ENCODE assay signal across 32 mouse cellular contexts in the genomic region with DNA sequence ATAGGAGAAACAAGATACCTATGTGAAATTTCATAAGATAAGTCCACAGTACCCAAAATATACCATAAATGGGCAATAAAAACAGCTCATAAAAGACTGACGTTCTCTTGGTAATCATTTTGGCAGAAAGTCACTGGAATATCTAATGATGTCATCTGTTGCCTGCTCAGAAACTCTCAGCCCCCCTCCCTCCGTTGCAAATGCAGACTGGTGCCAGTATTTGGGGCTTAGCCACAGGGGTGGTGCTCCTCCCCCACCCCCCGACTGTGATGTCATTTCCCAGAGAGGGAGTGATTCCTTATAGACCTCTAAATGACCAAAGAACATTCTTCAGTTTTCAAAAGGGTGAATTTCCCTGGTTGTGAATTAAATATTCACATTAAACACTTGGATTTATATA. TPM values are rescaled to one million over a fixed set of nuclear protein-coding genes. Genes with fewer than 3 reads are reported as not detected.
DNase-seq lines count a peak whose midpoint lies in the region; ATAC-seq and TF ChIP-seq lines count a peak whose summit lies in the region.
"Had no signal": no experiment of that assay in that cellular context is flagged by ENCODE, and none has a peak within 500 bp of the region (broad histone marks: within the 10 kb centered on the region; RNA-seq: fewer than 3 reads in every experiment).

No protein-coding gene starts in this region.

- peak; percentile 35 for DNase-seq in forebrain, postnatal 0 days
- peak; percentile 29 for DNase-seq in left cerebral cortex, postnatal 4 days
- no peak for DNase-seq in left cerebral cortex, adult 9 months (ENCODE audit: low spot score in 2 of 2)
- DNase-seq in Muller cell, postnatal 12 days (ENCODE audit: inconsistent ontology term): peak; percentile 37
- peak; percentile 58 for DNase-seq in brain, embryonic 14.5 days (ENCODE audit: low read depth)
- no peak for DNase-seq in spleen, postnatal 4 days (ENCODE audit: low spot score in 2 of 2)
- DNase-seq: adrenal gland, adult 2 months; adrenal gland, postnatal 36 days; cerebellum, adult 2 months; cerebellum, postnatal 25 days; embryo, embryonic 11 days; gastrocnemius, postnatal 25 days; heart, adult 18-20 months; kidney, adult 9 months; kidney, postnatal 10 days; layer of hippocampus, adult 9-11 months; liver, postnatal 0 days; lung, postnatal 14 days; right cerebral cortex, postnatal 4 days; thymus, postnatal 14 days had no signal

- H3K4me3 ChIP-seq in forebrain, postnatal 0 days (ENCODE audit: low read depth, low read length): no peak overlapping the region
- no peak overlapping the region for H3K4me3 ChIP-seq in forebrain, embryonic 15.5 days
- H3K4me3 ChIP-seq: embryonic facial prominence, embryonic 12.5 days; heart, embryonic 13.5 days; hindbrain, embryonic 12.5 days; limb, embryonic 13.5 days; liver, embryonic 12.5 days; megakaryocyte, embryonic 14.5 days; midbrain, embryonic 12.5 days; neural tube, embryonic 13.5 days had no signal

- no peak overlapping the region for H3K4me2 ChIP-seq in forebrain, postnatal 0 days (ENCODE audit: low read depth)
- no peak overlapping the region for H3K4me2 ChIP-seq in forebrain, embryonic 15.5 days (replicated peaks)
- H3K4me2 ChIP-seq: embryonic facial prominence, embryonic 12.5 days; heart, embryonic 13.5 days; hindbrain, embryonic 12.5 days; limb, embryonic 13.5 days; liver, embryonic 12.5 days; midbrain, embryonic 12.5 days; neural tube, embryonic 13.5 days had no signal

- no peaks in the 10 kb centered on the region for H3K27me3 ChIP-seq in forebrain, postnatal 0 days (ENCODE audit: insufficient read depth, low read length)
- no peaks in the 10 kb centered on the region for H3K27me3 ChIP-seq in forebrain, embryonic 15.5 days
- H3K27me3 ChIP-seq: embryonic facial prominence, embryonic 12.5 days; heart, embryonic 13.5 days; hindbrain, embryonic 12.5 days; liver, embryonic 12.5 days; midbrain, embryonic 12.5 days; neural tube, embryonic 13.5 days had no signal

- ATAC-seq in forebrain, postnatal 0 days: peak; percentile 50; the same call in 1 of the 2 replicates
- ATAC-seq in forebrain, embryonic 15.5 days (replicated peaks): no peak
- ATAC-seq: activated CD4-positive, CD25-positive, alpha-beta regulatory T cell, adult 4 months; CD4-positive, CD25-positive, alpha-beta regulatory T cell, adult 4 months; intestine, postnatal 0 days; liver, embryonic 12.5 days; liver, postnatal 0 days had no signal

- H3K4me1 ChIP-seq in forebrain, postnatal 0 days (ENCODE audit: insufficient read depth): no peaks in the 10 kb centered on the region
- no peaks in the 10 kb centered on the region for H3K4me1 ChIP-seq in forebrain, embryonic 15.5 days
- H3K4me1 ChIP-seq: embryonic facial prominence, embryonic 12.5 days; hindbrain, embryonic 12.5 days; limb, embryonic 13.5 days; liver, embryonic 12.5 days; midbrain, embryonic 12.5 days; neural tube, embryonic 13.5 days had no signal

- 35% methylated on average over 3 of the region's 3 CpGs for WGBS in forebrain, postnatal 0 days
- 48% methylated on average over 3 of the region's 3 CpGs for WGBS in forebrain, embryonic 15.5 days

- no peaks in the 10 kb centered on the region for H3K9me3 ChIP-seq in forebrain, postnatal 0 days (ENCODE audit: low read length)
- H3K9me3 ChIP-seq in forebrain, embryonic 15.5 days: no peaks in the 10 kb centered on the region
- H3K9me3 ChIP-seq: embryonic facial prominence, embryonic 12.5 days; heart, embryonic 13.5 days; hindbrain, embryonic 12.5 days; limb, embryonic 13.5 days; liver, embryonic 12.5 days; megakaryocyte, embryonic 14.5 days; midbrain, embryonic 12.5 days; neural tube, embryonic 13.5 days had no signal

- no peak for TF ChIP-seq POLR2A in brain, embryonic 14.5 days (IDR thresholded peaks at IDR 0.05; ENCODE audit: borderline replicate concordance, extremely low read depth, insufficient read depth, insufficient read length, poor library complexity, severe bottlenecking)

- no peaks in the 10 kb centered on the region for H3K36me3 ChIP-seq in forebrain, postnatal 0 days (ENCODE audit: insufficient read depth)
- H3K36me3 ChIP-seq in forebrain, embryonic 15.5 days: no peaks in the 10 kb centered on the region
- H3K36me3 ChIP-seq: embryonic facial prominence, embryonic 12.5 days; heart, embryonic 13.5 days; hindbrain, embryonic 12.5 days; limb, embryonic 13.5 days; liver, embryonic 12.5 days; midbrain, embryonic 12.5 days; neural tube, embryonic 13.5 days had no signal

- TF ChIP-seq CTCF in forebrain, postnatal 0 days (IDR thresholded peaks at IDR 0.05; ENCODE audit: low read depth): no peak
- TF ChIP-seq CTCF in brain, embryonic 14.5 days (IDR thresholded peaks at IDR 0.05; ENCODE audit: borderline replicate concordance, extremely low read depth, insufficient read depth, insufficient read length): no peak

- H3K9ac ChIP-seq in forebrain, postnatal 0 days: no peak overlapping the region
- no peak overlapping the region for H3K9ac ChIP-seq in forebrain, embryonic 15.5 days (replicated peaks)
- H3K9ac ChIP-seq: embryonic facial prominence, embryonic 12.5 days; heart, embryonic 13.5 days; hindbrain, embryonic 12.5 days; limb, embryonic 13.5 days; liver, embryonic 12.5 days; liver, postnatal 0 days; midbrain, embryonic 12.5 days; neural tube, embryonic 13.5 days had no signal

- H3K27ac ChIP-seq in forebrain, postnatal 0 days (ENCODE audit: low read depth, low read length): no peak overlapping the region
- H3K27ac ChIP-seq in forebrain, embryonic 15.5 days (replicated peaks): no peak overlapping the region
- H3K27ac ChIP-seq: embryonic facial prominence, embryonic 12.5 days; heart, embryonic 13.5 days; hindbrain, embryonic 12.5 days; limb, embryonic 13.5 days; liver, embryonic 12.5 days; midbrain, embryonic 12.5 days; neural tube, embryonic 13.5 days had no signal

- intact Hi-C loops in left cerebral cortex, postnatal 4 days (cut with DNase I): no loop called here

RNA-seq across cellular contexts. Expression of gene Rin3, which starts 57.7 kb away (rescaled TPM):
- 1.3 and 3.3 TPM in 2 replicates for total RNA-seq in forebrain, postnatal 0 days (2014; rRNA removed)
- 1.5 and 1.9 TPM in 2 replicates for polyA plus RNA-seq in forebrain, postnatal 0 days (2015; fragmentation: Nextera tagmentation; extraction: Ambion mirVana)
- polyA plus RNA-seq in forebrain, embryonic 15.5 days (2015; fragmentation: Nextera tagmentation; extraction: Ambion mirVana): 1.3 and 1.7 TPM in 2 replicates
- 1 to 10 TPM; 4.0 to 4.5 TPM for total RNA-seq in left cerebral cortex, postnatal 4 days (2021)
- polyA plus RNA-seq in brain, embryonic 14.5 days (2012; rRNA removed): 1.4 and 4.2 TPM in 2 replicates

Comparison
In these comparisons a context has a peak if more than half of its experiments do, and no peak if none do; other contexts are left out.
1. DNase-seq: peak in forebrain, postnatal 0 days (single experiment), left cerebral cortex, postnatal 4 days (single experiment), Muller cell, postnatal 12 days (single experiment) and brain, embryonic 14.5 days (single experiment); none in left cerebral cortex, adult 9 months (0 of 2) and spleen, postnatal 4 days (0 of 2).